Mouse (Mus musculus): ENCODE measurements around the gene Vmn2r115. TPM values are rescaled to one million over a fixed set of nuclear protein-coding genes. Genes with fewer than 3 reads are reported as not detected.
"Not testable (repeated sequence)": the region's sequence is repeated elsewhere in the genome, so short reads cannot be mapped to it uniquely, and the experiment has no call there.

The Vmn2r115 gene
- not detected in 2 replicates for polyA plus RNA-seq (2014; fragmentation: Nextera tagmentation; extraction: Ambion mirVana)

DNA sequence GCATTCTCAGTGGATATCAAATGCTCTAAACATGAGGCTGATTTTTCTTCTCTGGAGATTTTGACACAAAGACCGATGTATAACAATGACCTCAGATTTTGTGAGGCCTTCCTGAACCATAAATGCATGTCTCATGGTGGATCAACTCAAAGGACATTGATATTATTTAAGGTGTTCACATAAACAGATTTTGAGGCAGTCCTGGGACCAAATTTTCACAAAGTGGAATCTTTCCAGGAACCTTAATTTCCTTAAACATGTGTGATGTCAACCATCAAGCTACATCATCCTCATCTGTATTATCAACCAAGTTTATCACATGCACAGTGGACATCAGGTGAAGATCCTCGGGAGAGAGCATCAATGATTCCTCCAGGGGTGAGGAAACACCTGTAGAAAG is at the start of gene Vmn2r115:
Gene Vmn2r115, plus strand, starts transcription at position 301 of the 400 bp plus-strand sequence.
- H3K9ac ChIP-seq (ENCODE audit: low read depth, low read length); H3K4me2 ChIP-seq (ENCODE audit: low read depth, low read length); H3K4me1 ChIP-seq (ENCODE audit: control insufficient read depth, insufficient read depth, low read length); H3K27me3 ChIP-seq (replicated peaks; ENCODE audit: control insufficient read depth, insufficient read depth, low read length); ATAC-seq (ENCODE audit: low read depth); DNase-seq (ENCODE audit: low spot score); H3K4me3 ChIP-seq (ENCODE audit: low read depth, low read length); H3K9me3 ChIP-seq (ENCODE audit: control insufficient read depth, low read length); H3K36me3 ChIP-seq (ENCODE audit: control insufficient read depth, insufficient read depth, low read length); H3K27ac ChIP-seq (replicated peaks; ENCODE audit: low read depth, low read length): not testable (repeated sequence)
- WGBS: 39% methylated on average over 2 of the region's 2 CpGs

DNA sequence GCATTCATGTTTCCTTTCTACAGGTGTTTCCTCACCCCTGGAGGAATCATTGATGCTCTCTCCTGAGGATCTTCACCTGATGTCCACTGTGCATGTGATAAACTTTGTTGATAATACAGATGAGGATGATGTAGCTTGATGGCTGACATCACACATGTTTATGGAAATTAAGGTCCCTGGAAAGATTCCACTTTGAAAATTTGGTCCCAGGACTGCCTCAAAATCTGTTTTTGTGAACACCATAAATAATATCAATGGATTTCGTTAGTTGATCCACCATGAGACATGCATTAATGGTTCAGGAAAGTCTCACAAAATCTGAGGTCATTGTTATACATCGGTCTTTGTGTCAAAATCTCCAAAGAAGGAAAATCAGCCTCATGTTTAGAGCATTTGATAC is 31.1 kb upstream of the Vmn2r115 start, which contains the start of gene Vmn2r114:
Gene Vmn2r114, minus strand, starts transcription at position 101 of the 400 bp plus-strand sequence.
- not testable (repeated sequence) for H3K36me3 ChIP-seq (ENCODE audit: control insufficient read depth, insufficient read depth, low read length); H3K27ac ChIP-seq (replicated peaks; ENCODE audit: low read depth, low read length); H3K27me3 ChIP-seq (replicated peaks; ENCODE audit: control insufficient read depth, insufficient read depth, low read length); H3K4me2 ChIP-seq (ENCODE audit: low read depth, low read length); H3K4me1 ChIP-seq (ENCODE audit: control insufficient read depth, insufficient read depth, low read length); H3K9ac ChIP-seq (ENCODE audit: low read depth, low read length); ATAC-seq (ENCODE audit: low read depth); H3K4me3 ChIP-seq (ENCODE audit: low read depth, low read length); DNase-seq (ENCODE audit: low spot score); H3K9me3 ChIP-seq (ENCODE audit: control insufficient read depth, low read length)
- 73% methylated on average over 2 of the region's 2 CpGs for WGBS

DNA sequence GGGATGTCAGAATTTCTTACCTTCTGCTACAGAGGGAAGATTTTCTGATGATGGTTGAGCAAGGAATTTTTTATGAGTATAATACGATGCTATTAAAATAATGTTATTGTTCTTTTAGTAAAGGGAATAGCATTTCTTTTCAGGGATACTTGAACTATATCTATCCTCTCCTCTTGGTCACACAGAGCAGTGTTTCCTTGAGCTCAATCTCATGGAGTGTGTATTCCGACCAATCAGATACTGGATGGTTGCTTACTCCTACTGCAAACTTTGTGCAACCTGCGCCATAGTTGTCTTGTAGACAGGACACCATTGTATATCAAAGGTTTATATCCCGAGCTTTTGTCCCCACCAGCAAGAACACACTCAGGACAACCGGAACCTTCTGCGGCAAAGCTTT is 12.9 kb upstream of the Vmn2r115 start:
- Histone ChIP-seq H3K27me3 (replicated peaks; ENCODE audit: control insufficient read depth, insufficient read depth, low read length) (no peaks in the 10 kb centered on the region), H3K4me1 (ENCODE audit: control insufficient read depth, insufficient read depth, low read length) (no peaks in the 10 kb centered on the region), H3K9ac (ENCODE audit: low read depth, low read length) (no peak overlapping the region), H3K4me3 (ENCODE audit: low read depth, low read length) (no peak overlapping the region), H3K27ac (replicated peaks; ENCODE audit: low read depth, low read length) (no peak overlapping the region), H3K9me3 (ENCODE audit: control insufficient read depth, low read length) (peaks cover 4% of the 10 kb centered on the region; the same call in 1 of the 2 replicates), H3K36me3 (ENCODE audit: control insufficient read depth, insufficient read depth, low read length) (no peaks in the 10 kb centered on the region), H3K4me2 (ENCODE audit: low read depth, low read length) (no peak overlapping the region)
- ATAC-seq (ENCODE audit: low read depth) (no peak), DNase-seq (ENCODE audit: low spot score) (no peak)
- 77% methylated on average over 6 of the region's 6 CpGs for WGBS

DNA sequence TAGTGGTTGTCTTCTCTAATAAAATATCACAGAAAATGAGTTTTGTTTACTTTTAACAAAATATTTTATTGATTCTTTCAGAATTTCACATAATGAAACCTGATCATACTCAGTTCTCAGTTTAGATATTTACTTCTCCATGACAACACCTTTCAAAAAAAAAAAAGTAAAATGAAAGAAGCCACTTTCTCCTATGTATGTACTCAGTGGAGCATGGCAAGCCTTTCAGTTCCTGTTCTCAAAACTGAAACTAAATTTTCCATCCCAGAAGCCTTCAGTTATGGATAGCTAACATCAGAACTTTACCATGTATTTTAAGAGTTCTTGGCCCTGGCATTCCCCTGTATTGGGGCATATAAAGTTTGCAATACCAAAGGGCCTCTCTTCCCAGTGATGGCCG is 8.1 kb downstream of the Vmn2r115 start:
- Histone ChIP-seq H3K36me3 (ENCODE audit: control insufficient read depth, insufficient read depth, low read length) (no peaks in the 10 kb centered on the region), H3K4me1 (ENCODE audit: control insufficient read depth, insufficient read depth, low read length) (no peaks in the 10 kb centered on the region), H3K9me3 (ENCODE audit: control insufficient read depth, low read length) (no peaks in the 10 kb centered on the region), H3K27ac (replicated peaks; ENCODE audit: low read depth, low read length) (no peak overlapping the region), H3K27me3 (replicated peaks; ENCODE audit: control insufficient read depth, insufficient read depth, low read length) (no peaks in the 10 kb centered on the region), H3K4me3 (ENCODE audit: low read depth, low read length) (no peak overlapping the region), H3K9ac (ENCODE audit: low read depth, low read length) (no peak overlapping the region), H3K4me2 (ENCODE audit: low read depth, low read length) (no peak overlapping the region)
- no peak for DNase-seq (ENCODE audit: low spot score)
- ATAC-seq (ENCODE audit: low read depth): no peak
- WGBS: 50% methylated on average over 1 of the region's 1 CpGs

DNA sequence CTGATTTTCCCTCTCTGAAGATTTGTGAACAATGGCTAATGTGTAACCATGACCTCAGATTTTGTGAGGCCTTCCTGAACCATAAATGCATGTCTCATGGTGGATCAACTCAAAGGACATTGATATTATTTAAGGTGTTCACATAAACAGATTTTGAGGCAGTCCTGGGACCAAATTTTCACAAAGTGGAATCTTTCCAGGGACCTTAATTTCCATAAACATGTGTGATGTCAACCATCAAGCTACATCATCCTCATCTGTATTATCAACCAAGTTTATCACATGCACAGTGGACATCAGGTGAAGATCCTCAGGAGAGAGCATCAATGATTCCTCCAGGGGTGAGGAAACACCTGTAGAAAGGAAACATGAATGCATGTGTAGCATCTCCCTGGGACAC is 40.8 kb downstream of the Vmn2r115 start, which contains the start of gene Vmn2r116:
Gene Vmn2r116, plus strand, starts transcription at position 301 of the 400 bp plus-strand sequence.
- H3K27ac ChIP-seq (replicated peaks; ENCODE audit: low read depth, low read length); H3K27me3 ChIP-seq (replicated peaks; ENCODE audit: control insufficient read depth, insufficient read depth, low read length); ATAC-seq (ENCODE audit: low read depth); H3K4me1 ChIP-seq (ENCODE audit: control insufficient read depth, insufficient read depth, low read length); H3K4me2 ChIP-seq (ENCODE audit: low read depth, low read length); H3K36me3 ChIP-seq (ENCODE audit: control insufficient read depth, insufficient read depth, low read length); H3K9ac ChIP-seq (ENCODE audit: low read depth, low read length); DNase-seq (ENCODE audit: low spot score); H3K9me3 ChIP-seq (ENCODE audit: control insufficient read depth, low read length); H3K4me3 ChIP-seq (ENCODE audit: low read depth, low read length): not testable (repeated sequence)

Other genes starting within 250 kb of the Vmn2r115 start
- 13.0 and 13.2 TPM in 2 replicates for gene Zfp40, start 150.5 kb upstream of the Vmn2r115 start, polyA plus RNA-seq (2014; fragmentation: Nextera tagmentation; extraction: Ambion mirVana)
- gene Vmn2r114, start 31.2 kb upstream of the Vmn2r115 start, polyA plus RNA-seq (2014; fragmentation: Nextera tagmentation; extraction: Ambion mirVana): not detected in 2 replicates
- gene Vmn2r116, start 40.9 kb downstream of the Vmn2r115 start, polyA plus RNA-seq (2014; fragmentation: Nextera tagmentation; extraction: Ambion mirVana): not detected in 2 replicates
- not detected in 2 replicates for gene Vmn2r117, start 136.0 kb downstream of the Vmn2r115 start, polyA plus RNA-seq (2014; fragmentation: Nextera tagmentation; extraction: Ambion mirVana)
- gene Zfp213, start 220.5 kb downstream of the Vmn2r115 start, polyA plus RNA-seq (2014; fragmentation: Nextera tagmentation; extraction: Ambion mirVana): 17.7 and 18.2 TPM in 2 replicates